9 mouse cellular contexts compared by ENCODE assay signal in genomic region chr16:4598891-4599543, GRCm38 (mm10). TPM values are rescaled to one million over a fixed set of nuclear protein-coding genes. Genes with fewer than 3 reads are reported as not detected.
DNase-seq lines count a peak whose midpoint lies in the region; ATAC-seq and TF ChIP-seq lines count a peak whose summit lies in the region.
"Had no signal": no experiment of that assay in that cellular context is flagged by ENCODE, and none has a peak within 500 bp of the region (broad histone marks: within the 10 kb centered on the region; RNA-seq: fewer than 3 reads in every experiment).

No protein-coding gene starts in this region.

- no peak overlapping the region for H3K4me3 ChIP-seq in heart, embryonic 13.5 days
- no peak overlapping the region for H3K4me3 ChIP-seq in heart, adult 2 months
- no peak overlapping the region for H3K4me3 ChIP-seq in hindbrain, embryonic 11.5 days (ENCODE audit: low read depth, low read length)

- H3K4me2 ChIP-seq in heart, embryonic 13.5 days: peak overlapping the region; percentile 28
- peak overlapping the region; percentile 12; the same call in 1 of the 2 replicates for H3K4me2 ChIP-seq in hindbrain, embryonic 11.5 days (replicated peaks; ENCODE audit: low read depth, low read length)

- no peaks in the 10 kb centered on the region for H3K79me2 ChIP-seq in heart, adult 2 months (replicated peaks; ENCODE audit: control insufficient read depth, insufficient read depth, low read length)

- TF ChIP-seq CTCF in heart, adult 2 months (IDR thresholded peaks at IDR 0.05): no peak

- no peak for DNase-seq in heart, adult 2 months
- DNase-seq in brain, adult 2 months (ENCODE audit: low read depth, low spot score): peak; percentile 29
- peak; percentile 57 for DNase-seq in hindbrain, embryonic 11.5 days (ENCODE audit: low spot score)
- peak; percentile 52 for DNase-seq in mesoderm, embryonic 11.5 days (ENCODE audit: low read depth, low spot score)
- DNase-seq in B cell, adult 2 months: no peak
- DNase-seq: gastrocnemius, postnatal 25 days had no signal

- ATAC-seq in heart, embryonic 13.5 days (ENCODE audit: extremely low read depth, insufficient number of reproducible peaks, low FRiP score, low TSS enrichment): no peak
- ATAC-seq in hindbrain, embryonic 11.5 days (ENCODE audit: low FRiP score): no peak
- no peak for ATAC-seq in granulocyte monocyte progenitor cell, adult 5-6 weeks (replicated peaks; ENCODE audit: poor library complexity, severe bottlenecking)
- ATAC-seq in erythroblast, adult 5-6 weeks (replicated peaks; ENCODE audit: low FRiP score, poor library complexity, severe bottlenecking): no peak

- no peaks in the 10 kb centered on the region for H3K9me3 ChIP-seq in heart, embryonic 13.5 days
- no peaks in the 10 kb centered on the region for H3K9me3 ChIP-seq in hindbrain, embryonic 11.5 days (ENCODE audit: control insufficient read depth, low read length)

- peak overlapping the region; percentile 89 for H3K27ac ChIP-seq in heart, embryonic 13.5 days (replicated peaks)
- H3K27ac ChIP-seq in heart, adult 2 months: no peak overlapping the region
- H3K27ac ChIP-seq in hindbrain, embryonic 11.5 days (ENCODE audit: low read depth, low read length): peak overlapping the region; percentile 60

- no peaks in the 10 kb centered on the region for H3K36me3 ChIP-seq in heart, embryonic 13.5 days
- no peaks in the 10 kb centered on the region for H3K36me3 ChIP-seq in heart, adult 2 months (ENCODE audit: control insufficient read depth, insufficient read depth, low read length)
- no peaks in the 10 kb centered on the region for H3K36me3 ChIP-seq in hindbrain, embryonic 11.5 days (ENCODE audit: control insufficient read depth, insufficient read depth, low read length)

- TF ChIP-seq POLR2A in heart, adult 2 months (IDR thresholded peaks at IDR 0.05; ENCODE audit: insufficient read depth, low read depth, low read length): no peak

- no peaks in the 10 kb centered on the region for H3K27me3 ChIP-seq in heart, embryonic 13.5 days (replicated peaks)
- H3K27me3 ChIP-seq in heart, adult 2 months (ENCODE audit: control insufficient read depth, insufficient read depth, low read length): no peaks in the 10 kb centered on the region
- H3K27me3 ChIP-seq in hindbrain, embryonic 11.5 days (ENCODE audit: control insufficient read depth, insufficient read depth, low read length): no peaks in the 10 kb centered on the region

- 19% methylated on average over 6 of the region's 6 CpGs for WGBS in heart, embryonic 13.5 days
- 32% methylated on average over 6 of the region's 6 CpGs for WGBS in heart, adult 2 months
- 23% methylated on average over 6 of the region's 6 CpGs for WGBS in hindbrain, embryonic 11.5 days

- no peak for TF ChIP-seq EP300 in heart, adult 2 months (IDR thresholded peaks at IDR 0.05; ENCODE audit: insufficient read depth, low read depth, low read length)

- intact Hi-C loops in heart, adult 2 months (cut with DNase I): no loop called here

- H3K4me1 ChIP-seq in heart, embryonic 13.5 days: peaks cover 88% of the 10 kb centered on the region
- H3K4me1 ChIP-seq in heart, adult 2 months (ENCODE audit: control insufficient read depth, insufficient read depth, low read length): peaks cover 3% of the 10 kb centered on the region; the same call in 1 of the 2 replicates
- H3K4me1 ChIP-seq in hindbrain, embryonic 11.5 days (replicated peaks; ENCODE audit: control insufficient read depth, insufficient read depth, low read length): peaks cover 51% of the 10 kb centered on the region

- H3K9ac ChIP-seq in heart, embryonic 13.5 days: peak overlapping the region; percentile 66
- no peak overlapping the region for H3K9ac ChIP-seq in heart, adult 2 months (ENCODE audit: low read depth, low read length)
- 0 out of 2 replicates have a peak overlapping the region, but pooled peaks have one; percentile 27 for H3K9ac ChIP-seq in hindbrain, embryonic 11.5 days (ENCODE audit: low read depth, low read length)

RNA-seq across cellular contexts. Expression of gene Glis2, which starts 4.5 kb away (rescaled TPM):
- 19.9 and 23.5 TPM in 2 replicates for polyA plus RNA-seq in heart, embryonic 13.5 days (2015; fragmentation: Nextera tagmentation; extraction: Ambion mirVana)
- total RNA-seq in heart, adult 2 months (2021): 10 to 100 TPM; 10.0 to 11.1 TPM
- 17.3 and 23.8 TPM in 2 replicates for polyA plus RNA-seq in heart, adult 2 months (2012; rRNA removed)
- polyA plus RNA-seq in hindbrain, embryonic 11.5 days (2014; fragmentation: Nextera tagmentation; extraction: Ambion mirVana): 26.3 and 27.6 TPM in 2 replicates
- 2.1 and 2.8 TPM in 2 replicates for total RNA-seq in granulocyte monocyte progenitor cell, adult 5-6 weeks (2014; fragmentation: Nextera tagmentation)
- 0.39 TPM in 1 of 2 replicates, not detected in the other for total RNA-seq in granulocyte monocyte progenitor cell, adult 5-6 weeks (2017)
- total RNA-seq in erythroblast, adult 5-6 weeks (2015; ENCODE audit: low replicate concordance): not detected in 2 replicates
- total RNA-seq in erythroblast, adult 5-6 weeks (2017; ENCODE audit: low replicate concordance): not detected in 2 replicates

RNA-seq across cellular contexts. Expression of gene Pam16, which starts 25.8 kb away (rescaled TPM):
- 136 and 139 TPM in 2 replicates for polyA plus RNA-seq in heart, embryonic 13.5 days (2015; fragmentation: Nextera tagmentation; extraction: Ambion mirVana)
- total RNA-seq in heart, adult 2 months (2021): 100 to 1,000 TPM; 119 to 165 TPM
- polyA plus RNA-seq in heart, adult 2 months (2012; rRNA removed): 36.3 and 39.4 TPM in 2 replicates
- polyA plus RNA-seq in hindbrain, embryonic 11.5 days (2014; fragmentation: Nextera tagmentation; extraction: Ambion mirVana): 113 and 117 TPM in 2 replicates
- total RNA-seq in granulocyte monocyte progenitor cell, adult 5-6 weeks (2014; fragmentation: Nextera tagmentation): 42.3 and 113 TPM in 2 replicates
- 45.2 and 50.0 TPM in 2 replicates for total RNA-seq in granulocyte monocyte progenitor cell, adult 5-6 weeks (2017)
- total RNA-seq in erythroblast, adult 5-6 weeks (2015; ENCODE audit: low replicate concordance): 3.3 and 10.6 TPM in 2 replicates
- 7.9 and 11.6 TPM in 2 replicates for total RNA-seq in erythroblast, adult 5-6 weeks (2017; ENCODE audit: low replicate concordance)

RNA-seq across cellular contexts. Expression of gene Tfap4, which starts 39.4 kb away (rescaled TPM):
- polyA plus RNA-seq in heart, embryonic 13.5 days (2015; fragmentation: Nextera tagmentation; extraction: Ambion mirVana): 6.3 and 7.7 TPM in 2 replicates
- total RNA-seq in heart, adult 2 months (2021): 1 to 10 TPM; 3.2 to 3.4 TPM
- 2.4 and 2.9 TPM in 2 replicates for polyA plus RNA-seq in heart, adult 2 months (2012; rRNA removed)
- 16.1 TPM in 2 replicates for polyA plus RNA-seq in hindbrain, embryonic 11.5 days (2014; fragmentation: Nextera tagmentation; extraction: Ambion mirVana)
- total RNA-seq in granulocyte monocyte progenitor cell, adult 5-6 weeks (2014; fragmentation: Nextera tagmentation): 34.8 and 46.6 TPM in 2 replicates
- total RNA-seq in granulocyte monocyte progenitor cell, adult 5-6 weeks (2017): 36.4 and 47.6 TPM in 2 replicates
- total RNA-seq in erythroblast, adult 5-6 weeks (2015; ENCODE audit: low replicate concordance): 3.1 and 14.4 TPM in 2 replicates
- 4.6 and 5.9 TPM in 2 replicates for total RNA-seq in erythroblast, adult 5-6 weeks (2017; ENCODE audit: low replicate concordance)

RNA-seq across cellular contexts. Expression of gene Vasn, which starts 40.7 kb away (rescaled TPM):
- 15.2 and 15.8 TPM in 2 replicates for polyA plus RNA-seq in heart, embryonic 13.5 days (2015; fragmentation: Nextera tagmentation; extraction: Ambion mirVana)
- total RNA-seq in heart, adult 2 months (2021): 10 to 100 TPM in 1 of 2 experiments, 1 to 10 TPM in 1; 9.2 to 10.5 TPM
- polyA plus RNA-seq in heart, adult 2 months (2012; rRNA removed): 23.9 and 24.2 TPM in 2 replicates
- 7.9 and 9.4 TPM in 2 replicates for polyA plus RNA-seq in hindbrain, embryonic 11.5 days (2014; fragmentation: Nextera tagmentation; extraction: Ambion mirVana)
- total RNA-seq in granulocyte monocyte progenitor cell, adult 5-6 weeks (2014; fragmentation: Nextera tagmentation): not detected in 2 replicates
- 0.67 TPM in 1 of 2 replicates, not detected in the other for total RNA-seq in granulocyte monocyte progenitor cell, adult 5-6 weeks (2017)
- not detected in 2 replicates for total RNA-seq in erythroblast, adult 5-6 weeks (2015; ENCODE audit: low replicate concordance)
- not detected in 2 replicates for total RNA-seq in erythroblast, adult 5-6 weeks (2017; ENCODE audit: low replicate concordance)

RNA-seq across cellular contexts. Expression of gene Dnaja3, which starts 40.8 kb away (rescaled TPM):
- polyA plus RNA-seq in heart, embryonic 13.5 days (2015; fragmentation: Nextera tagmentation; extraction: Ambion mirVana): 65.6 and 72.5 TPM in 2 replicates
- total RNA-seq in heart, adult 2 months (2021): 100 to 1,000 TPM; 138 to 150 TPM
- polyA plus RNA-seq in heart, adult 2 months (2012; rRNA removed): 80.8 and 104 TPM in 2 replicates
- polyA plus RNA-seq in hindbrain, embryonic 11.5 days (2014; fragmentation: Nextera tagmentation; extraction: Ambion mirVana): 49.1 and 54.0 TPM in 2 replicates
- total RNA-seq in granulocyte monocyte progenitor cell, adult 5-6 weeks (2014; fragmentation: Nextera tagmentation): 41.9 and 45.8 TPM in 2 replicates
- 60.9 and 66.4 TPM in 2 replicates for total RNA-seq in granulocyte monocyte progenitor cell, adult 5-6 weeks (2017)
- total RNA-seq in erythroblast, adult 5-6 weeks (2015; ENCODE audit: low replicate concordance): 4.8 and 6.9 TPM in 2 replicates
- total RNA-seq in erythroblast, adult 5-6 weeks (2017; ENCODE audit: low replicate concordance): 9.5 and 10.9 TPM in 2 replicates

Comparison
In these comparisons a context has a peak if more than half of its experiments do, and no peak if none do; other contexts are left out.
1. DNase-seq: peak in brain, adult 2 months (single experiment), hindbrain, embryonic 11.5 days (single experiment) and mesoderm, embryonic 11.5 days (single experiment); none in heart, adult 2 months (0 of 2) and B cell, adult 2 months (0 of 2).